Mouse (Mus musculus) liver, embryonic 16.5 days (tissue): Measurements from ENCODE around the gene Atxn10. TPM values are rescaled to one million over a fixed set of nuclear protein-coding genes. Genes with fewer than 3 reads are reported as not detected.

Experiments
- ATAC-seq: fragments of 200-750 bp; cut with Nextera tagmentation; 2 replicates; pipeline ENCODE4 v1.8.0; 2017; ENCODE audit warnings: low read depth, mild to moderate bottlenecking, moderate number of reproducible peaks, moderate library complexity
- H3K27ac ChIP-seq: fragments of 300-500 bp; sonication (generic); 2 replicates; pipeline ENCODE4 v1.5.1; 2014; ENCODE audit warnings: mild to moderate bottlenecking, low read length
- H3K27me3 ChIP-seq: fragments of 300-500 bp; sonication (generic); 2 replicates; pipeline ENCODE4 v1.6.1; 2014; ENCODE audit warnings: low read depth, low read length, mixed read lengths; ENCODE audit not compliant: control insufficient read depth, insufficient read depth
- H3K36me3 ChIP-seq: fragments of 300-500 bp; sonication (generic); 2 replicates; pipeline ENCODE4 v1.6.1; 2014; ENCODE audit warnings: mild to moderate bottlenecking; ENCODE audit not compliant: control insufficient read depth, insufficient read depth
- H3K4me1 ChIP-seq: fragments of 300-500 bp; sonication (generic); 2 replicates; pipeline ENCODE4 v1.6.1; 2014; ENCODE audit warnings: low read depth, low read length, mixed read lengths; ENCODE audit not compliant: control insufficient read depth
- H3K4me2 ChIP-seq: fragments of 300-500 bp; sonication (generic); 2 replicates; pipeline ENCODE4 v1.6.1; 2014; ENCODE audit warnings: low read depth, low read length, mixed read lengths
- H3K4me3 ChIP-seq: fragments of 300-500 bp; sonication (generic); 2 replicates; pipeline ENCODE4 v1.5.1; 2014; ENCODE audit warnings: low read depth, mild to moderate bottlenecking, low read length
- H3K9ac ChIP-seq: fragments of 300-500 bp; sonication (generic); 2 replicates; pipeline ENCODE4 v1.6.1; 2014; ENCODE audit warnings: low read depth, low read length
- H3K9me3 ChIP-seq: fragments of 300-500 bp; sonication (generic); replicated peaks from 2 replicates; pipeline ENCODE4 v1.6.1; 2016; ENCODE audit warnings: low read length; ENCODE audit not compliant: control insufficient read depth
- WGBS: fragments of 180-500 bp; shearing (Covaris S2); extraction: QIAGEN DNeasy Blood & Tissue Kit; methylation state at CpG from one replicate; pipeline ENCODE4 v1.1.7; 2014; ENCODE audit not compliant: insufficient replicate concordance; 5-methylcytosine and 5-hydroxymethylcytosine counted together
- polyA plus RNA-seq: library from polyadenylated mRNA; unstranded; fragments of >200 nt; fragmentation: Nextera tagmentation; extraction: Ambion mirVana; gene quantifications from 2 replicates; pipeline ENCODE4 v1.2.1, GENCODE M21; 2015

Gene Atxn10
- polyA plus RNA-seq, 1 experiment from 2014 or later, result 93.1 TPM

DNA sequence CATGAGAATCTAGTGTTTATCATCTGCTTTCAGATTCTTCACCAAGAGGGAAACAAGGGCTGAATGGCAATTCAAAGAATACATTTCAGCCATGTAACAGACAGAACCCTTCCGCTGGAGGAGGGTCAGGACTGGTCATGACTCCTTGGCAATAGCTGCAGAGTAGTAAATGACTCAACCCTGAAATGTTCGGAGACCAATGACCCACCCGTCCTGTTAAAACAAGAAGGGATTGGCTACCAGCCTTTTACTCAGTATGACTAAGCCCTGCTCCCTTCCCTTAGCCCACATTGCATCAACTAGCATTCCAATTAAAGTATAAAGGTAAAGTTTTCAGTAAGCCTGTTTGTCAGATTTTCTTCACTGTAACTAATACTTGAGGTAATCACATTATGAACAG lies 88.2 kb downstream of the Atxn10 start:
- no peak overlapping the region for H3K4me2 ChIP-seq
- H3K4me3 ChIP-seq, result no peak overlapping the region
- no peaks in the 10 kb centered on the region for H3K36me3 ChIP-seq
- no peaks in the 10 kb centered on the region for H3K9me3 ChIP-seq
- H3K27me3 ChIP-seq, result no peaks in the 10 kb centered on the region
- no peak for ATAC-seq
- H3K27ac ChIP-seq, result no peak overlapping the region
- H3K9ac ChIP-seq, result no peak overlapping the region
- H3K4me1 ChIP-seq, result no peaks in the 10 kb centered on the region
- WGBS, result 68% methylated on average over 3 of the region's 3 CpGs

DNA sequence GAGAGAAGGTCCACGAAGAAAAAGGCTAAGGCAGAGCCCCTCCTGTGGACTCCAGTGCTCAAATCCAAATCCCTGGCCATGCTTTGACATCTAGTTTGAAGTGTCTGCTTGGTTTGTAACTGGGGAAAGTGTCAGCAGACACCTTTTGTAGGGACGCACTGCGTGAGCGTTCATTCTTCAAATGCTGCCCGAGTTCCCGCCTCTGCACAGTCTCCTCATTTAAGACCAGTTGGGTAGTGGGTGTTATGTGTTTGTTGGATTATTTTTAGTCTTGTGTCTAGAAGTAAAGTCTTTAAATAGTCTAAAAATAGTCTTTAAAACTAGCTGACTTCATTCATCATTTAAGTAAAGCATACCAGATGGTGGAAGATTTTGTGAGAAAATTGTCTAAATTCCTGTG lies 92.1 kb downstream of the Atxn10 start:
- 82% methylated on average over 6 of the region's 6 CpGs for WGBS
- Histone ChIP-seq H3K27me3 (no peaks in the 10 kb centered on the region), H3K9me3 (no peaks in the 10 kb centered on the region), H3K4me3 (no peak overlapping the region), H3K4me2 (no peak overlapping the region), H3K9ac (no peak overlapping the region), H3K27ac (no peak overlapping the region), H3K4me1 (no peaks in the 10 kb centered on the region), H3K36me3 (no peaks in the 10 kb centered on the region)
- no peak for ATAC-seq

GRCm38 (mm10) chr15:85442568-85442967 lies 106.5 kb downstream of the Atxn10 start:
- no peak for ATAC-seq
- H3K4me2 ChIP-seq, result no peak overlapping the region
- no peaks in the 10 kb centered on the region for H3K9me3 ChIP-seq
- no peak overlapping the region for H3K27ac ChIP-seq
- WGBS, result 56% methylated on average over 3 of the region's 3 CpGs
- no peak overlapping the region for H3K4me3 ChIP-seq
- no peak overlapping the region for H3K9ac ChIP-seq
- no peaks in the 10 kb centered on the region for H3K4me1 ChIP-seq
- H3K36me3 ChIP-seq, result no peaks in the 10 kb centered on the region
- H3K27me3 ChIP-seq, result no peaks in the 10 kb centered on the region

- no peak overlapping the region for H3K4me3 ChIP-seq
- no peak overlapping the region for H3K27ac ChIP-seq
- H3K27me3 ChIP-seq, result no peaks in the 10 kb centered on the region
- H3K36me3 ChIP-seq, result no peaks in the 10 kb centered on the region
- H3K4me1 ChIP-seq, result no peaks in the 10 kb centered on the region
- WGBS, result 69% methylated on average over 3 of the region's 3 CpGs
- ATAC-seq, result no peak
- H3K9ac ChIP-seq, result no peak overlapping the region
- no peak overlapping the region for H3K4me2 ChIP-seq
- H3K9me3 ChIP-seq, result no peaks in the 10 kb centered on the region
Measured at GRCm38 (mm10) chr15:85446652-85447051, 110.6 kb downstream of the Atxn10 start.

DNA sequence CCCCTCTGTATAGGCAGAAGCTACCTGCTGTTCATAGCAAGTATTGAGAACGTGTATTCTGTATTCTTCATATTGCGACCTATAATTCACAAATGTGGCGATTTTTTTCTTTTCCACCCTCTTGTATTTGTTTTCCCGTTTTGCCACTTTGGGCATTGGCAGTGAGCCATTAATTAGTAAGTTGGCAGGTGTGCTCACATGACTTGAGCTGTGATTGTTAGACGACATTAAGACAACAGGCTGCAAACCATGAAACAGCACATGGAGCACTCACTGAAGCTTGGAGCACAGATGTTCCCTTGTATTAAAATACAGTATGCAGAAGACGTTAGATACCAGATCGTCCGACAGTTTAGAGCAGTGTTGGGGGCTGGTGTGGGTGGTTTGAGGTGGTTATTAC lies 120.8 kb downstream of the Atxn10 start:
- H3K4me1 ChIP-seq, result no peaks in the 10 kb centered on the region
- H3K27me3 ChIP-seq, result no peaks in the 10 kb centered on the region
- H3K36me3 ChIP-seq, result no peaks in the 10 kb centered on the region; the same call in 1 of the 2 replicates
- 71% methylated on average over 8 of the region's 8 CpGs for WGBS
- H3K9ac ChIP-seq, result no peak overlapping the region
- H3K9me3 ChIP-seq, result no peaks in the 10 kb centered on the region
- no peak overlapping the region for H3K4me2 ChIP-seq
- H3K27ac ChIP-seq, result no peak overlapping the region
- no peak overlapping the region for H3K4me3 ChIP-seq
- no peak for ATAC-seq

- Histone ChIP-seq H3K4me2 (no peak overlapping the region), H3K36me3 (peaks cover 1% of the 10 kb centered on the region), H3K4me3 (no peak overlapping the region), H3K27ac (no peak overlapping the region), H3K9ac (no peak overlapping the region), H3K9me3 (no peaks in the 10 kb centered on the region), H3K27me3 (no peaks in the 10 kb centered on the region), H3K4me1 (no peaks in the 10 kb centered on the region)
- 76% methylated on average over 8 of the region's 8 CpGs for WGBS
- ATAC-seq, result no peak
Measured at GRCm38 (mm10) chr15:85457838-85458237, 121.8 kb downstream of the Atxn10 start.

DNA sequence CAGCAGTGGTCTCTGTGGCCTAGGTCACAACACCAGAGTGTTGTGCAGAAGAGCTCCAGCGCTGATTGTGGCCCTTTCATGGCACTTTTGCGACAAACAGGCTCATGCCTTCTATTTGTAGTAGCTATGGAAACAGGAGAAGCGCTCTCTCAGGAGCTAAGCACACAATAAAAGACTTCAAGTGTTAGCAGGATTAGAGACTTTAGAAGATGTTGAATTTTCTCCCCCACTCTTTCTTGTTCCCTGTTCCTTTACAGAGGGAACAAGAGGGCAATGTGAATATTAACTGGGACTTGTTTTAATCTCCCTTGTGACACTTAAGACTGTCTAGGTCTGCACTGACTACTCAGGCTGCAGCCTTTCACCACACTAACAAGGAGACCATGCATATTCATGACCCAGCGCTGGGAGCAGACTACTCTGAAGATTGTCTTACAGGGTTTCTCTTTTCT lies 122.6 kb downstream of the Atxn10 start:
- no peak overlapping the region for H3K4me3 ChIP-seq
- no peak overlapping the region for H3K27ac ChIP-seq
- WGBS, result 59% methylated on average over 4 of the region's 4 CpGs
- H3K9me3 ChIP-seq, result no peaks in the 10 kb centered on the region
- H3K27me3 ChIP-seq, result no peaks in the 10 kb centered on the region
- H3K4me1 ChIP-seq, result no peaks in the 10 kb centered on the region
- no peak overlapping the region for H3K9ac ChIP-seq
- ATAC-seq, result no peak
- no peak overlapping the region for H3K4me2 ChIP-seq
- H3K36me3 ChIP-seq, result peaks cover 8% of the 10 kb centered on the region

GRCm38 (mm10) chr15:85461541-85461940 lies 125.5 kb downstream of the Atxn10 start:
- Histone ChIP-seq H3K27ac (no peak overlapping the region), H3K9me3 (no peaks in the 10 kb centered on the region), H3K27me3 (no peaks in the 10 kb centered on the region), H3K4me1 (no peaks in the 10 kb centered on the region), H3K4me2 (no peak overlapping the region), H3K9ac (no peak overlapping the region), H3K4me3 (no peak overlapping the region), H3K36me3 (peaks cover 8% of the 10 kb centered on the region)
- no peak for ATAC-seq
- 74% methylated on average over 4 of the region's 4 CpGs for WGBS

DNA sequence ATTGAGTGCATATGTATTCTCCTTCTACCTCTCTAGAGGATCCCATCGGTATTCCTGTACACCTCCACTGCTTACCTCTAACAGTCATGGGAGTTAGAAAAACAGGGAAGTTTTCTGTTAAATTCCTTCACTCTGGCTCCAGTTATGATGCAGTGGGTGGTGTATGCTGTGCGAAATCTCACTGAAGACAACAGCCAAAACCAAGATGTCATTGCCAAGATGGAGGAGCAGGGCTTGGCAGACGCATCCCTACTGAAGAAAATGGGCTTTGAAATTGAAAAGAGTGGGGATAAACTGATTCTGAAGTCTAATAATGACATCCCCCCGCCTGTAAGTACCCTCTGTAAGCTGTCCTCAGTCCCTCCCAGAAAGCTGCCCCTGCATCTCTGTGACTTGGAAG lies 126.1 kb downstream of the Atxn10 start:
- 66% methylated on average over 4 of the region's 4 CpGs for WGBS

More for the DNA sequence above, 126.1 kb downstream of the Atxn10 start:
- Histone ChIP-seq H3K4me3 (no peak overlapping the region), H3K27me3 (no peaks in the 10 kb centered on the region), H3K4me2 (no peak overlapping the region), H3K27ac (no peak overlapping the region), H3K9me3 (no peaks in the 10 kb centered on the region), H3K4me1 (no peaks in the 10 kb centered on the region), H3K9ac (no peak overlapping the region), H3K36me3 (peaks cover 8% of the 10 kb centered on the region)
- no peak for ATAC-seq
